Mouse (Mus musculus): ENCODE data around the gene Fyn. TPM values are rescaled to one million over a fixed set of nuclear protein-coding genes. Genes with fewer than 3 reads are reported as not detected.

Gene Fyn
- polyA plus RNA-seq, 1 experiment from 2014 or later, result 32.6 TPM

GRCm38 (mm10) chr10:39472923-39473322 is 104.3 kb downstream of the Fyn start:
- Histone ChIP-seq H3K9me3 (ENCODE audit: control insufficient read depth, low read length) (no peaks in the 10 kb centered on the region), H3K4me3 (ENCODE audit: low read length) (no peak overlapping the region), H3K4me1 (ENCODE audit: control insufficient read depth, insufficient read depth, low read length) (peaks cover 3% of the 10 kb centered on the region; the same call in 1 of the 2 replicates), H3K27me3 (ENCODE audit: control insufficient read depth, insufficient read depth, low read length) (no peaks in the 10 kb centered on the region), H3K36me3 (ENCODE audit: control insufficient read depth, insufficient read depth, low read length) (no peaks in the 10 kb centered on the region), H3K27ac (ENCODE audit: low read depth, low read length) (no peak overlapping the region), H3K9ac (ENCODE audit: low read depth, low read length) (no peak overlapping the region), H3K4me2 (replicated peaks; ENCODE audit: low read depth, low read length) (no peak overlapping the region)
- 74% methylated on average over 7 of the region's 7 CpGs for WGBS
- ATAC-seq (ENCODE audit: low FRiP score, low TSS enrichment), result no peak

DNA sequence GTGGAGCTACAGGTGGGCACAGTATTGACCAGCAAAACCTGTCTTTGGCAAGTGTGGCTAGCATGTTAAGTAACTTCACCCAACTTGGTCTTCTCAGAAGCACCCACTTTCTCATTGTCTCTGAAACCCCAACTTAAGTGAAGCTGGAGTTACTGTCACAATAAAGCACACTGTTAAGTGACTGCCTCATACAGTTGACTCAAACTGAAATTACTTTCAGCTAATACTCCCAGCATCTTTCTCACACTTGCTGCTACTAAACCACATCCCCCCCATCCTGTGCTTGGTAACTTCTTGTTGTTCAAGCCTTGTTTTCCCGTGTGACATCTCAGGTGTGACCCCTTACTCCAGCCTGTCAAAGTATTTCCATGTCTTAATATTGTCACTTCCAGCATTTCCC is 110.7 kb downstream of the Fyn start:
- ATAC-seq (ENCODE audit: low FRiP score, low TSS enrichment), result no peak
- H3K9me3 ChIP-seq (ENCODE audit: control insufficient read depth, low read length), result no peaks in the 10 kb centered on the region
- H3K27me3 ChIP-seq (ENCODE audit: control insufficient read depth, insufficient read depth, low read length), result no peaks in the 10 kb centered on the region
- no peak overlapping the region for H3K4me3 ChIP-seq (ENCODE audit: low read length)
- no peaks in the 10 kb centered on the region for H3K36me3 ChIP-seq (ENCODE audit: control insufficient read depth, insufficient read depth, low read length)
- no peak overlapping the region for H3K27ac ChIP-seq (ENCODE audit: low read depth, low read length)
- peaks cover 4% of the 10 kb centered on the region for H3K4me1 ChIP-seq (ENCODE audit: control insufficient read depth, insufficient read depth, low read length)
- no peak overlapping the region for H3K9ac ChIP-seq (ENCODE audit: low read depth, low read length)
- 82% methylated on average over 1 of the region's 1 CpGs for WGBS
- no peak overlapping the region for H3K4me2 ChIP-seq (replicated peaks; ENCODE audit: low read depth, low read length)

DNA sequence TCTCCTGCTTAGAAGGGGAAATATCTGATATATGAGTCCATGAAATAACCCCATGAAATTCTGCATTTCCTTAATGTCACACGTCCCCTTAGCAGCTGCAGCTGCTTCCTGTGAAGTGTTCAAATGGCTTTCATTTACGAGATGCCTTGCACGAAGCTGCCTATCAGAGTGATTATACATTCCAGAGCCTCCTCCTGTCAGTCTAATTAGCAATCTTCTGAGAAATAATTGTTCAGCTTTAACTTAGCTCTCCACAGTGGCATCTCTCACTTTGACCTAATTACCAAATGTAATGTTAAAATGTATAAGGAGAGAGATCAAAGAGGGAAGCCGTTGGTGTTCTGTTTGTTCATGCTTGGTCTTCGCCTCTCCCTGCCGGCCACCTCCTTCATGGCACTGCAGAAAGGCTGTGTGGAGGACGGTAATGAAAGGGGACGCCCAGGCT is 115.7 kb downstream of the Fyn start:
- Histone ChIP-seq H3K36me3 (ENCODE audit: control insufficient read depth, insufficient read depth, low read length) (no peaks in the 10 kb centered on the region), H3K27ac (ENCODE audit: low read depth, low read length) (no peak overlapping the region), H3K9ac (ENCODE audit: low read depth, low read length) (no peak overlapping the region), H3K9me3 (ENCODE audit: control insufficient read depth, low read length) (no peaks in the 10 kb centered on the region), H3K4me3 (ENCODE audit: low read length) (no peak overlapping the region), H3K4me1 (ENCODE audit: control insufficient read depth, insufficient read depth, low read length) (peaks cover 28% of the 10 kb centered on the region), H3K27me3 (ENCODE audit: control insufficient read depth, insufficient read depth, low read length) (no peaks in the 10 kb centered on the region), H3K4me2 (replicated peaks; ENCODE audit: low read depth, low read length) (no peak overlapping the region)
- no peak for ATAC-seq (ENCODE audit: low FRiP score, low TSS enrichment)
- 17% methylated on average over 8 of the region's 8 CpGs for WGBS

DNA sequence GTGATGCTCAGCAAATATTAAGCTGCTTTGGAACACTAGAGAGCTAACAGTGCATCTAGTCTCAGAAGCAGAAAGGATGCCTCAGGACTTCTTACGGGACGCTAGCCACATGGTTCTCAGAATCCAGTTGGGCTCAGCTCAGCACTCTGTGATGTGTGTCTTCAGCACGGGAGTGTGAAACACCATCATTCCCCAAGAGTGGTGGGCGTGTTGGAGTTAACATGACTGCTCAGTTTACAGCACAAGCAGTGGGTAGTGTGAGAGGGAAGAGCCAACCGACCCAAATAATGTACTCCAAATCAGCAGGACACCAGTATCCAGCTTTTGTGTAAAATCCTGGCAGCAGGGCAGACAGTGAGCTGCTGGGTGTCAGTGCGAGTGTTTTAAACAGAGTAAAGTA is 116.2 kb downstream of the Fyn start:
- H3K9me3 ChIP-seq (ENCODE audit: control insufficient read depth, low read length), result no peaks in the 10 kb centered on the region
- ATAC-seq (ENCODE audit: low FRiP score, low TSS enrichment), result no peak
- H3K36me3 ChIP-seq (ENCODE audit: control insufficient read depth, insufficient read depth, low read length), result no peaks in the 10 kb centered on the region
- H3K9ac ChIP-seq (ENCODE audit: low read depth, low read length), result no peak overlapping the region
- no peak overlapping the region for H3K27ac ChIP-seq (ENCODE audit: low read depth, low read length)
- H3K4me2 ChIP-seq (replicated peaks; ENCODE audit: low read depth, low read length), result no peak overlapping the region
- peaks cover 28% of the 10 kb centered on the region for H3K4me1 ChIP-seq (ENCODE audit: control insufficient read depth, insufficient read depth, low read length)
- no peaks in the 10 kb centered on the region for H3K27me3 ChIP-seq (ENCODE audit: control insufficient read depth, insufficient read depth, low read length)
- WGBS, result 21% methylated on average over 6 of the region's 6 CpGs
- H3K4me3 ChIP-seq (ENCODE audit: low read length), result no peak overlapping the region

- no peaks in the 10 kb centered on the region for H3K9me3 ChIP-seq (ENCODE audit: control insufficient read depth, low read length)
- no peak overlapping the region for H3K27ac ChIP-seq (ENCODE audit: low read depth, low read length)
- H3K9ac ChIP-seq (ENCODE audit: low read depth, low read length), result no peak overlapping the region
- 69% methylated on average over 4 of the region's 4 CpGs for WGBS
- ATAC-seq (ENCODE audit: low FRiP score, low TSS enrichment), result no peak
- H3K27me3 ChIP-seq (ENCODE audit: control insufficient read depth, insufficient read depth, low read length), result no peaks in the 10 kb centered on the region
- H3K36me3 ChIP-seq (ENCODE audit: control insufficient read depth, insufficient read depth, low read length), result no peaks in the 10 kb centered on the region
- H3K4me3 ChIP-seq (ENCODE audit: low read length), result no peak overlapping the region
- peaks cover 28% of the 10 kb centered on the region for H3K4me1 ChIP-seq (ENCODE audit: control insufficient read depth, insufficient read depth, low read length)
- no peak overlapping the region for H3K4me2 ChIP-seq (replicated peaks; ENCODE audit: low read depth, low read length)
Observed at GRCm38 (mm10) chr10:39485939-39486338, 117.3 kb downstream of the Fyn start.

DNA sequence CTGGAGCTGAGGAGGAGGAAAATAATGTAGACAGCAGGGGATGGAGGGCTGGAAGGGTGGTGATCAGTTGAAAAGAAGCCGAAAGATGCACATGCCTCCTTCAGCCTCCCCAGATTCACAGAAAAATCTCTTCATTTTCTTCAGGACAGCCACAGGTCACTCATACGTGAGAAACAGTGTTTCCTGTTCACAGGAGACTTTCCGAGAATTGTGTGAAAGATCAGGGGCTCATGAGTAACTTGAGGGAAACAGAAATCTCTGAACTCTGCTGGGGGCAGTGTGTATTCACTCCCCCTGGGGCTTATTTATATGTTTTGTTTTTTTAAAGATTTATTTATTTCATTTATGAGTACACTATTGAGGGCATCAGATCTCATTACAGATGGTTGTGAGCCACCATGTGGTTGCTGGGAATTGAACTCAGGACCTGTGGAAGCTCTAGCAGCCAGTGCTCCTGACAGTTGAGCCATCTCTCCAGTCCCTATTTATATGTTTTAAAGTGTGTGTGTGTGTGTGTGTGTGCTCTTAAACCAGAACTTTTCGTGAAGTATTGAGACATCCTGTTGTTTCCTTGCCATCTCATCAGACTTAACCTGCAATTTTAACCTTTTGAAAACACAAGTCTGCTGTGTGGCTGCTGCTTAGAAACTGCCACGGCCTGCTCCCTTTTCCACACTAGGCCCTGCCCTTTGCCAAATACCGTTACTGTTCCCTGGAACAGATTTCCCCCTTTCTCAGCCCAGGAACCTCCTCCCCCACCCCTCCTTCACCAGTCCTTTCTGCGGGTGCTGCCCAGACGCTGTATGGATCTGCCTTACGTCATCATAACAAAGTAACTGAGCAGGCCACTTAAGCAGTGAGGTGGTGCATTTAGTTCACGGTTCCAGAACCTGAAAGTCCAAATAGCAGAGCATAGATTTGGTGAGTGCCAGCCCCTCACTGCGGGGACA is 118.1 kb downstream of the Fyn start:
- Histone ChIP-seq H3K9me3 (ENCODE audit: control insufficient read depth, low read length) (no peaks in the 10 kb centered on the region), H3K27me3 (ENCODE audit: control insufficient read depth, insufficient read depth, low read length) (no peaks in the 10 kb centered on the region), H3K4me1 (ENCODE audit: control insufficient read depth, insufficient read depth, low read length) (peaks cover 28% of the 10 kb centered on the region), H3K4me2 (replicated peaks; ENCODE audit: low read depth, low read length) (no peak overlapping the region), H3K4me3 (ENCODE audit: low read length) (no peak overlapping the region), H3K36me3 (ENCODE audit: control insufficient read depth, insufficient read depth, low read length) (no peaks in the 10 kb centered on the region), H3K9ac (ENCODE audit: low read depth, low read length) (no peak overlapping the region), H3K27ac (ENCODE audit: low read depth, low read length) (no peak overlapping the region)
- no peak for ATAC-seq (ENCODE audit: low FRiP score, low TSS enrichment)
- 57% methylated on average over 11 of the region's 11 CpGs for WGBS

DNA sequence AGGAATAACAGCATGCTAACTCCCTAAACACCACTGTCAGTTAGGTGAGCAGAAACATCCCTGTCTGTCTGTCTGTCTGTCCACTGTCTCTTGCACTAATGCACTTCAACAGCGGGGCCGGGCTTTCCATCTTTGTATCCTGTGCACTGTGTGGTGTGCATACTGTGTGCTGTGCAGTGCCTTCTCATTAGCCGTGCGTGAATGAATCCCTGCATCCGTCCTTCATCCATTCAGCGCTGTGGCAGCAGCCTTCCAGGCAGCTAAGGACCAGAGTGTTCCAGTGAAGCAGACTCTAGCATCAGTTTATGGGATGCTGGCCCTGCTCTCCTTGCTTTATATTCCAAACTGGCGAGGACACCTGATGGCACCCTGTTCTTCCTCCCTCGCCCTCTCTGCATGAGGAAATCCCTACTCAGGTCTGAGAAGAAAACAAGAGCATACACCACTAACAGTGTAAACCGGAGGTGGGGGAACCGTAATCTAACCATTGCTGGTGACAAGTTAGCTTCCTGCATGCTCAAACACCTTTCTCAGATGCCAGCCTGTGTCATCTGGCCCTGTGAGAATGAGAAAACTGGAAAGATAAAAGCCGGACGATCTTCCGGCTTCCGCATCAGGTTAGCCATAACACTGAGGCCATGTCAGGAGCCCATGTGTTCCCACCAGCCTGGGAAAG is 119.2 kb downstream of the Fyn start:
- Histone ChIP-seq H3K4me1 (ENCODE audit: control insufficient read depth, insufficient read depth, low read length) (peaks cover 28% of the 10 kb centered on the region), H3K9ac (ENCODE audit: low read depth, low read length) (no peak overlapping the region), H3K4me3 (ENCODE audit: low read length) (no peak overlapping the region), H3K9me3 (ENCODE audit: control insufficient read depth, low read length) (no peaks in the 10 kb centered on the region), H3K27me3 (ENCODE audit: control insufficient read depth, insufficient read depth, low read length) (no peaks in the 10 kb centered on the region), H3K4me2 (replicated peaks; ENCODE audit: low read depth, low read length) (no peak overlapping the region), H3K36me3 (ENCODE audit: control insufficient read depth, insufficient read depth, low read length) (no peaks in the 10 kb centered on the region), H3K27ac (ENCODE audit: low read depth, low read length) (no peak overlapping the region)
- WGBS, result 67% methylated on average over 14 of the region's 14 CpGs
- no peak for ATAC-seq (ENCODE audit: low FRiP score, low TSS enrichment)

DNA sequence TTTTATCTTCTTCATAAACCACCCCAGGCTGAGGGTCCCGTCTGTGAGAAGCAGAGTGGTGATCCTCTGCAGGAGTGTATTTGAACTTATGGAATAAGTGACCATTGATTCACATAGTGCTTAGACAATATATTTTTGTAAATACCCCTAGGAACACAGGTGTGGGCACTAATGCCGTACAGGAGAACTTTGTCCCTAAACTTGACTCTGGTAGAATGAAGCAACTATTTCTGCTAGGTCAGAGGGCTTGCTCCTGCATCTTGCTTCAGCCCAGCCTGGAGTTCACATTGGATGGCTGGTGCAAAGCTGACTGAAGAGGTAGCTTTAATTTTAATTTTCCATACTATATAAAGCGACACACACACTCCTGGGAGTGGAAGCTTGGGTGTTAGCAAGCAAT is 119.9 kb downstream of the Fyn start:
- Histone ChIP-seq H3K4me1 (ENCODE audit: control insufficient read depth, insufficient read depth, low read length) (peaks cover 28% of the 10 kb centered on the region), H3K4me2 (replicated peaks; ENCODE audit: low read depth, low read length) (no peak overlapping the region), H3K36me3 (ENCODE audit: control insufficient read depth, insufficient read depth, low read length) (no peaks in the 10 kb centered on the region), H3K27me3 (ENCODE audit: control insufficient read depth, insufficient read depth, low read length) (no peaks in the 10 kb centered on the region), H3K9ac (ENCODE audit: low read depth, low read length) (no peak overlapping the region), H3K27ac (ENCODE audit: low read depth, low read length) (no peak overlapping the region), H3K4me3 (ENCODE audit: low read length) (no peak overlapping the region), H3K9me3 (ENCODE audit: control insufficient read depth, low read length) (no peaks in the 10 kb centered on the region)
- no peak for ATAC-seq (ENCODE audit: low FRiP score, low TSS enrichment)
- WGBS, result 63% methylated on average over 3 of the region's 3 CpGs

- no peak for ATAC-seq (ENCODE audit: low FRiP score, low TSS enrichment)
Observed at GRCm38 (mm10) chr10:39488956-39489355, 120.3 kb downstream of the Fyn start.

More at GRCm38 (mm10) chr10:39488956-39489355, 120.3 kb downstream of the Fyn start:
- H3K36me3 ChIP-seq (ENCODE audit: control insufficient read depth, insufficient read depth, low read length), result no peaks in the 10 kb centered on the region
- H3K9me3 ChIP-seq (ENCODE audit: control insufficient read depth, low read length), result no peaks in the 10 kb centered on the region
- WGBS, result 72% methylated on average over 3 of the region's 3 CpGs
- H3K4me2 ChIP-seq (replicated peaks; ENCODE audit: low read depth, low read length), result no peak overlapping the region
- H3K4me1 ChIP-seq (ENCODE audit: control insufficient read depth, insufficient read depth, low read length), result peaks cover 28% of the 10 kb centered on the region
- H3K27ac ChIP-seq (ENCODE audit: low read depth, low read length), result no peak overlapping the region
- H3K27me3 ChIP-seq (ENCODE audit: control insufficient read depth, insufficient read depth, low read length), result no peaks in the 10 kb centered on the region
- H3K9ac ChIP-seq (ENCODE audit: low read depth, low read length), result no peak overlapping the region
- no peak overlapping the region for H3K4me3 ChIP-seq (ENCODE audit: low read length)

All from kidney, embryonic 14.5 days (tissue).